Mouse (Mus musculus): ENCODE measurements around the gene Rassf5.

DNA sequence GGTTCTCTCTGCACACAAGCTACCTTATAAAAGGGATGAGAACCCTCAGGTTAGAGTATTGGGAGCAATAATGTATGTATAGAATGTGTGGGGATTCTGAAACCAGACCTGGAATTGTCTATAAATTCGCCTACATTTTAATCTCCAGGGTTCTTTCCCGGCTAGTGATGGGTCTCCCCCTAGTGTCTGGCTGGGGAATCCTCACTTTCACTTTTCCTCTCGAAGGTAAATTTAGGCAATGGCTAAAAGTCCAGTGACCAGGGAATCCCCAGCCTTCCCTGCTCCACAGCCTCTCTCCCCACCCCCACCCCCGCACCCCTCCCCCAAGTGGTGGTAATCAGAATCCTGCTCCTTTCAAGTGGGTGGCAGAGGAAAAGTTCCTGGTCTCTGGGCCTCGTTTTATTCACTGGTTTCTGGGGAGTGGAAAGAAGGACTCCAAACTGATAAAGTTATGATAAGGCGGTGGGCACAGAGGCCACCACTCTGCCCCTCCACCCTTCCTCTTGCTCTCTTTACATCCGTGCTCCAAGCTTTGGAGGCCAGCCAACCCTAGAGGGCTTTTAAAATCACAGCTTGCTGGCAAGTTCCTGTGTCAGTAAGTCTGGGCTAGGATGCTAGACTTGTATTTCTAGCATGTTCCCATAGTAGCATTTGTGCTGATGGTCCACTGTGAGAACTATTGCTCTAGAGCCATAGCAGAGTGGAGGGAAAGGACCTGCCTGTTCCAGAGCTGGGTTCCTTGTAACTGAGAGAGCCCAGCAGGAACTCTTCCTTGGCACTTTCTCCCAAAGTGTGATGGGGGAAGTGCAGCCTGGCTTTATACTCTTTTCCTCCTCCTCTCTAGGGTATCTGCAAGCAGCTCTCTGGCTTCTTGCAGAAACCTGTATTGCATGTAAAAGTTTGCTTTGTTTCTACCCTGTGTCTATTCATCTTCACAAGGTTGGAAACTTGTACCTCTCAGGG lies 1.7 kb upstream of the Rassf5 start:
- peak; percentile 10 for TF ChIP-seq CTCF (IDR thresholded peaks at IDR 0.05; ENCODE audit: control insufficient read depth, insufficient read depth, insufficient read length)
- TF ChIP-seq FOSL1 (IDR thresholded peaks at IDR 0.05; ENCODE audit: insufficient read depth, low read length, poor library complexity, severe bottlenecking): no peak
- TF ChIP-seq MAX (IDR thresholded peaks at IDR 0.05): no peak
- no peak for TF ChIP-seq USF1 (IDR thresholded peaks at IDR 0.05; ENCODE audit: low read depth)
- TF ChIP-seq CEBPB (IDR thresholded peaks at IDR 0.05; ENCODE audit: low read depth): no peak
- TF ChIP-seq MYOD1 (IDR thresholded peaks at IDR 0.05; ENCODE audit: control insufficient read depth, insufficient read length, low read depth): no peak

All from C2C12 (cell line).